Mouse (Mus musculus) bone marrow, adult 2 months (tissue): ENCODE results near the gene Scamp4.

Experiments
- CTCF ChIP-seq: fragments of 200-500 bp; IDR thresholded peaks from 2 replicates; pipeline ENCODE4 v1.5.1; 2011; ENCODE audit warnings: low read length, control low read depth; ENCODE audit not compliant: control insufficient read depth, insufficient read depth
- POLR2A ChIP-seq: fragments of 200-500 bp; IDR thresholded peaks from 2 replicates; pipeline ENCODE4 v1.6.1; 2011; ENCODE audit warnings: low read depth, mild to moderate bottlenecking, control low read depth, low read length, borderline replicate concordance; ENCODE audit not compliant: control insufficient read depth

- TF ChIP-seq CTCF (peak; percentile 7; the same call in 1 of the 2 replicates), POLR2A (peak; percentile 67; the same call in 1 of the 2 replicates)
These were observed at the start of gene Scamp4, which contains the start of gene Adat3 for GRCm38 (mm10) chr10:80602698-80603325.
